Mouse (Mus musculus) spleen, postnatal 4 days (tissue): Measurements from ENCODE around the gene Tprgl.
A peak's percentile ranks its signal among the peaks of the same experiment; 100 is the strongest.

ENCODE experiments used
- DNase-seq, 2 experiments: peaks; one replicate each; pipeline ENCODE4 v3.0.0; 2022; ENCODE audit warnings: low spot score in 2 of 2

Gene Tprgl

DNA sequence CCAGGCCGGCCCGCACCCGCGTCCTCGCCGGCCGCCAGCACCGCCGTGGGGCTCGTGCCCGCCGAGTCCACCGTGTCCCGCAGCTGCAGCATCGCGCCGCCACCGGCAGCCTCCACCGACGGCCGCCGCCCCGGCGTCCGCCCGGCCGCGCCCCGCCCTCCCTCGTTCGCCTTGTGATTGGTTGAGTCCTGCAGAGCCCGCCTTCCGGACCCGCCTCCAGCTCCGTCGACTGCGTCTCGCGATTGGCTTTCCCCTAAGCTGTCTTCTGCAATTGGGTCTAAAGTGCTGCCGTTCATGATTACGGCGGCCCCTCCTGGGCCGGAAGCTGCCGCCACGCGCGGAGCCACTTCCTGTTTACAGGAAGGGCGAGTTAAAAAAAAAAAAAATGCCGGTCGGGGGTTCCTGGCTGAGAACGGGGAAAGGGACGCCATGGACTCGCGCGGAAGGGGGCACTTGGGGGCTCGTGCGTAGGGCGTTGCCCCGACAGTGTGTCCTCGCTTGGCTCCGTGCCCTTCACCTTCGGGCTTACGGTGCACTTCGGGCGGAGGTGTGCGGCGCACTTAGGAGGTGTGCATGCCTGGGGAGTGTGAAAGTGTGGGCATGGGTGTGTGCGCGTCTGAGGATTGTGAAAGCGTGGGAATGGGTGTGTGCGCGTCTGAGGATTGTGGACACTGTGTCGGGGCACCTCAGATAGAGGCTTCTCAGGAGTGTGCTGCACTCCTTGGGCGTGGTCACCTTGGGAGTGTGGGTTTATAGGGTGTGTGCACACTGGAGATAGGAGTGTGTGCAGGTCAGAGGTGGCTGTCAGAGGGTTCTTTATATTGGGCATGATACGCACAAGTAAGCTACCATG, at the start of gene Tprgl:
Gene Tprgl, minus strand, starts transcription at position 129 of the 853 bp plus-strand sequence.
- DNase-seq = peak; percentile 98 to 99

DNA sequence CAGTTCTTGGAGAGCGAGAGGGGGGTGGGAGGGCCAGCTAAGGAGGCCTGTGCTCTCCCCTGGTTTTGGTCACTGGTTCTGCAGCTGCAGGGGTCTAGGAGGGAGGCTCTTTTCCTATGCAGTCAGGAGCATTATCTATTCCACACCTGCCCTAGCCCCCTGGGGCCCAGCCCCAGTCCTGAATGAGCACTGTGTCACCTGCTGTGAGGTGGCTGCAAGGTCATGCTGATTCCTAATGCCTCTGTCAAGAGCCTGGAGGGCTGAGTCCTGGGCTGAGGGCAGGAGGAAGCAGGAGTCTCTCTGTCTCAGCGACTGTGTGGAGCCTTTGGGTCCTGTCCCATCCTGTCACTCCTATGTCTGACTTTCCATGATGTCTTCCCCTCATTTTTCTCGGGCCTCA, 49.4 kb upstream of the Tprgl start:
- no peak for DNase-seq

DNA sequence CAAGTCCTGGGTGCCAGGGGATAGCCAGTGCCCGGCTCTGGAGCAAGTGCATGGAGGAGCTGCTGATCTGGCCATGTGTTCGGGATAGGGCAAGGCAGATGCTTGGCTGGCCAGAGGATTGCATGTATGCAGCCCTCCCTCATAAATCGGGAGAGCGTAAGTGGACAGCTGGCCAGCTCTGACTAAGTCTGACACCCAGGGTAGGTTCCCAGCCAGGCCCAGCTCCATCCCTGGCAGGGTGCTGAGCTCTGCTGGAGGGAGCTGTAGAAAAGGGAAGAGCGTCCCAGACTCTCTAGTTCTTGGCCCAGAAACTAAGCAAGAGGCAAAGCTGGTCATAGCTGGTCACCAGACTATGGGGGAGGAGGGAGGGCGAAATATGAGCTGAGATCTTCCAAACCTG, 48.6 kb upstream of the Tprgl start:
- no peak for DNase-seq

DNA sequence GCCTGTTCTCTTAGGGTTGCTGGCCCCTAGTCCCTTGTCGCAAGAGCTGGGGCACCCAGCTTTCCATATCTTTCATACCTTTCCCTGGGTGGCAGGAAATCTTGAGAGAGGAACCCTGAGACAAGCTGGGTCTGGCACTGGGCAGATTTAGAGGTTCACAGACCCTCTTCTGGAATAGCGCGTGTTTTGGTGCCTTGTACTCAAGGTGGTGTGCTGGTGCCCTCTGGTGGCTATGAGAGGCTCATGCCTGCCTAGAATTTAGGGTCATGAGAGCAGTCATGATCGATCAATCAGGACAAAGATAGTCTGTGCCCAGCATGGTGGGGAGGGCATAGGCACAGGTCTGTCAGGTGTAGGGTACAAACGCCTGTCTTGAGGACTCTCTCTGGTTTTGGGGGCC, 46.8 kb upstream of the Tprgl start:
- peak; percentile 45 to 80 for DNase-seq

DNA sequence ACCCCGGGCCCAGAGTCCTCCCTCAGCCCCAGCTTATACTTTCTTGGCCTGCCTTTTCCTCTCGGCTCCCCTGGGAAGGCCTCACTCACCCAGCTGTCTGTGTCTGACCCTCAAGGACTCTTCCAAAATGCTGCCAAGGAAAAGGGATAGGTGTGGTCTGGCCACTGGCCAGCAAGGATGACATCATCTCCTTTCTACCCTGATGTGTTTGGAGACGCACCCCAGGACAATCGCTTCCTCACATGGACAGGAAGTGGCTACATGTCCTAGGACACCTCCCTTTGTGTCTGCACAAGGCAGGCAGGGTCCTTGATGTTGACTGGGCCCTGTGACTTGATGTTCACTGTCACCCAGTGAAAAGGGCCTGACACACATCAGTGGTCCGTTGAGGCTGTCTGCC, 44.9 kb upstream of the Tprgl start:
- no peak for DNase-seq

DNA sequence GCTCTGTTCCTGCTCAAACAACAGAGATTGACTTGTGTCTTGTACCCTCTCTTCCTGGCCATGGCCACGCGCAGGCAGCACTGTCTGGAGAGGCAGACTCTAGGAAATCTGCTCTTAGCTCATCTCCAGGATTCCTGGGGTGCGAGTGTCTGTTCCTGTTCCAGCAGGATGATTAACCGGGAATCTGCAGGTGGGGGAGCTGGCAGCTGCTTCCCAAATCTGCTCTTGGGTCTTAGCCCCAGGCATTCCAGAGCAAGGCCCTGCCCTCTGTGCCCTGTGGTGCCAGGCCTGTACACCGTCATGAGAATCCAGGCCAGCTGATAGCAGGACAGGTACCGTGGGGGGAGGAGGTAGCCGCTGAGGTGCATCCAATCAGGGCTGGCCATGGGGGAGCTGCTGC, 44.1 kb upstream of the Tprgl start:
- DNase-seq = no peak

DNA sequence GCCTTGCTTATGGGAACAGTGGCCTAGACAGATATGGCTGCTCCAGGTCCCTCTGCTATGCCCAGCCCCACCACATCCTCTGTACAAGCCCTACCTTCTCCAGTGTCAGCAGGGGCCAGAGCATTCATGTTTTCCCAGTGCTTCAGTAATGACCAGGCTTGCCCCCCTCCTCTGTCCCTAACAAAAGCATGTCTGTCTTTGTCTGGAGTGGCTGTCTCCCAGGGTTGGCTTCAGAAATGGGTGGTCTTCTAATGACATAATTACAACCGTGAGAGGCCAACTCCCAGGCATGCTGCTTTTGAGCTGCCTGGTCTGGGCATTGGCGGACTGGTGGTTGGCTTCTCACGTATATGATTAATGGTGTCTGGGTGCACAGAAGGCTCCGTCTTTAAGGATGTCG, 41.0 kb upstream of the Tprgl start:
- no peak for DNase-seq

DNA sequence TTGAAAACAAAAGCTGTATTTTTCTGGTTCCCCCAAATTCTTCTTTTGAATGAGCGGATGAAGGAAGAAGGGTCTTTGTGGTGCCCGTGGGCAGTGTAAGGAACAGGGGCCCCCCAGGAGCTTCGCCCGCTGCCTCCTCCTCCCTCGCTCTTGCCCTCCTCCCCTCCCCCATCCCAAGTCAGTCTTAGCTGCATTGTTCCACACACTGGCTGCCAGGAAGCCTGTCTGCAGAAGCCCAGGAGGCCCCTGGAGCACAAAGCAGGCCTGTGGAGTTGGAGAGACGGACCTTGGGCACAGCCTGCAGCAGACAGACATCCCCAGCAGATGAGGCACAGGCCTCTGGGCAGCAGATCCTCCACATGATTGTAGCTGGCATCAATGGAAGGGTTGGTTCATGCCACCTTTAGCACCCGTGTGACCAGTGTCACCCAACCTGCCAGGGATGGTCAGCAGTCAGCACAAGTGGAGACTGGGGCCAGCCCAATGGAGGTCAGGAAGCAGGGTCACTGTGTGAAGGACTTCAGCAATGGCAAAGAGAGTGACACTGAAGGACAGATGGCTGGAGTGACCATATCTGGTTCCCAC, 38.0 kb upstream of the Tprgl start:
- no peak for DNase-seq

DNA sequence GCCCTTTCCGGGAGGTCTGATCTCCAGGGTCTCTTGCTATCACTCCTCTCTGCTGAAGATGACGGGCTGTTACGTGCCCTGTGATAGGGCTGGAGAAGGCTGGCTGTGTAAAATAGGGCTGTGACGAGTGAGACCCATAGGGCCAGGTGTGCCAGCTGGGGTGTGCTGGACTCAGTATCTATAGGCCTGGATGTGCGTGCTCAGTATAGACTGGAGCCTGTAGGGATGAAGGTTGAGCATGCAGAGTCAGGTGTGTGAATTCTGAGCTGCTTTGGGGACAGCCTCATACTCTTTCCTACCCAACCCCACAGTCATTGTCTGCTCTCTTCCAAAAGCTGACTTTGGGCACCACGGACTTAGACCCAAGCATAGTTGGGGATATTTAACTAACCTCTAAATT, 37.5 kb upstream of the Tprgl start:
- no peak for DNase-seq

DNA sequence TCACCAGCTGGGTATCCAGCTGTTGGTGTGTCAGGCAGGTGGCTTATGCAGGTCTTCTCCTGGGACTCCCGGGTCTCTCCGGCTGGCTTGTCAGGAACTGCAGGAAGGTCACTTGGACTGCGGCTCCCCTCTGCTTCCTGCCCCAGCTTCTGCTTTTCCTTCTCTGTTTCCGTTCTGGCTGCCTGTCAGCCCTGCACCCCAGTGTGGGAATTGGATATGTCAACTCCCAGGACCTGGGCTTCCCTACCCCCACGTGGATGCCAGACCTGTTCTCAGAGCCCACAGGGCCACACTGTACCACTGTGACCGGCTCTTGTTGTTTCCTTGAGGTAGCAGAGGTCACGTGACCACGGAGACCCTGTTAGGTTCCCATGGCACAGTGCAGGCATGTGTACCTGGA, 28.5 kb upstream of the Tprgl start:
- no peak for DNase-seq

DNA sequence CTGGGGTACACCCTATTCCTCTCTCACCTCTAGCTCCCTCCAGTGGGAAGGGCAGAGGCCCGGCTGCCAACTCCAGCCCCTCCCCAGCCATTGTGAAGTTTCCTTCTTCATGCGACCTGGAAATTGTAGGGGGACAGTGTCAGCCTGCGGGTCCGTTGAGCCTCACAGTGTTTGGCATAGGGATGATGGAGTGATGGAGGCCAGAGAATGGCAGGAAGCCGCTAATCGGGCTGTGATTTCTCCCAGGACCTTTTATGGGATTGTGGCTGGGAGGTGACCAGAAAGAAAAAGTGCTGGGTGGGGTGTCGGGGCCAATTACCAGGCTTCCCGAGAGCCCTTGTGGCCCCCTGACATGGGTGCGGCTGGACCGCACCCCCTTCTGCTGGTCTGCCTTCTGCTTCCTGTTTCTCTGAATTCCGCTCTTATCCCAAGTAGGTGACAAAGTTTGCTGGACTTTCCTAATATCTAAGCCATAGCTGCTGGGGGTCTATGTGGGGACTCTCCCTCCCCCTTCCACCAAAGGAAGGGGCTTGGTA, 25.6 kb upstream of the Tprgl start:
- DNase-seq = no peak

DNA sequence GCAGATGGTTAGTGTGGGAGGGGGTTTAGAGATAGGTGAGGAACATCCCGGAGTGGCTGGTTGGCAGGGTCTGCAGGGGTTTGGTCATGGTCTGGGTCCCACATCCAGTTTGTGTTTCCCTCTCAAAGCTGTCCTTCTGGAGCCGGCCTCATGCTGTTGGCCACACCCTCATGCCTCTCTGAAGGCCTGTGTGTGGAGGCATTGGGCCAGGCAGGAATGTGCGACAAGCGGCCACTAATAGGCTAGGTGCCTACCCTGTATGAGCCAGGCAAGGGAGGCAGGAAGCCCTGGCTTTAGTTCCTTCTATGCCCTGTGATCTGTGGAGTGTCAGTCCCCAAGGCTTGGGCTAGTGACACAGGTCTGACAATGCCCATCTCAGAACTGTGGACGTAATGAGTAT, 24.5 kb upstream of the Tprgl start:
- DNase-seq = no peak

DNA sequence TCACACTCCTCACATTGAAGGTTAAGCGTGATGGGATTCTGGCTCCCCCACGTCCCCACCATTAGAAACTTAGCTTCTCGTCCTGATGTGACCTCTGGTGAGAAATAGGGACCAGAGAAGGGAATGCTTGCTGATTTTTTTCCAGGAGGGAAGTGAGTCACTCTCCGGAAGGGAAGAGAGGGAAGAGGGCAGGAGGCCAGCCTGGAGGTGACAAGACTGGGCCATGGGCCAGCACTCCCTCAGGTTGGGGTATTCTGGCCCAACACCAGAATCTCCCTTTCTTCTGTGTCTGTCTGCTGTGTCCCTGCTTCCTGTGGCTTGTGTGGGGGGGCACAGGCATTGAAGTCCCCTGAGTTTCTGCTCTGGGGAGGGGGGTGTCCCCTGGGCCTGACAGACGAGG, 23.1 kb upstream of the Tprgl start:
- DNase-seq = no peak

DNA sequence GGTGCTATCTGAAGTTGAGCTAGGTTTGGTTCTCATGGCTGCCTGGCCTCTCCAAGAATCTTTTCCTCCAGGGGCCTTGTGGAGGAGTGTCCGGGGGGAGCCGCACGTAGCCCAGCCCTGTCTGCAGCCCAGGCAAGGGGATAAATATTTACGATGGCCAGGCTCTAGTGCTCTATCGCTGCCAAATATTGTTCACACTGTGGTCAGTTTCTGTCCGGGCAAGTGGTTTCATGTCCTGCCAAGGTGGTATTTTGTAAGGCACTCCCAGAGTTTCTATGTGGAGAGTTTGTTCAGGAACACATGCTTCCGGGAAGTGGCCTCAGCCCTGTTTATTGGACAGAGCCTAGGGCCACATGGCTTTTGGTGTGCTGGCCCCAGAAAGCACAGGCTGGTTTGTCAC, 20.5 kb upstream of the Tprgl start:
- no peak for DNase-seq

DNA sequence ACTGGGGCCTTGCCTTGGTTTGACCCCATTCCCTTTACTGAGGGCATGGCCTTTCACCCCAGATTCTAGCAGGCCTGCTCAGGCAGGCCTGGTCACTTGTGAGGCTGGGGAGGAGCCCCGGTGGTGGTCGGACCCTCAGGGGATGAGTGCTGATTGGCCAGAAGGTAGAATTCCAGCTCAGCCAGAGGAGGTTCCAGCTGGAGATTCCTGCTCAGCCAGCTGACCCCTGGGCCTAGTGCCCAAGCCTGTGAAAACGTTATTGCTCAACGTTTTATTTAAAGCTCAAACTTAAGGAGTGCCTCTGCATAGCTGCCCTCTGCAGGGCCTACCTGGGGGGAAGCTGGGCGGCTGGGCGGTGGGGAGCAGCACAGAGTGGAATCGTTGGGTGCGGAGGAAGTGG, 16.8 kb upstream of the Tprgl start:
- no peak for DNase-seq

DNA sequence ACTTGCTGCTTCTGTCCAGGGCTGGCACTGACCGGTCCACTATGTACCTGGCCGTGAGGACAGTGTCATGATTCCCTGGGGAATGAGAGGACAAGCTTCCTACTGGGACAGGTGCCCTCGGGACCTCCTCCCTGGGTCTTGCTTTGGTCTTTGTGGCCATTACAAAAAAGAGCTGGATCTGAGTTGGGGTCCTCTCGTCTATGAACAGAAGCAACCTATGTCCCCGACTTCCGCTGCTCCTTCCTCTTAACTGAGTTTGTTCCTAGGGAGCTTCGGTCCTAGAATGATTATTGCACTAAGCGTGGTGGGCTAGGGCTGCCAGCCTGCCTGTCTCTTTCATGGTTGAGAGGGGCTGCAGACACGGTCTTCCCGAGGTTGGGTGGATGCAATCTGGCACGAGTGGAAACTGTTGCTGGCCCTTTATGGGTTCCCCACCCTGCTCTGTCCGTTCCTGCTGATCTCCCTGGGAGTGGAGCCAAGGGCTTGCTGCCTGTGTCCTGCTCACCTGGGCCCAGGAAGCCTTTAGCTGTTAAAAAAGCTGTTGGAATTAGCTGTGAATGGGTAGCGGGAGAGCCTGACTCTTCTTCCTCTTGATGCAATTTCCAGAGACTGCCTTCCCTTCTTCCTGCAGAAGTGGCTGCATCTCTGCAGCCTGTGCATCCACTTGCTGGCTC, 11.6 kb upstream of the Tprgl start:
- no peak for DNase-seq

DNA sequence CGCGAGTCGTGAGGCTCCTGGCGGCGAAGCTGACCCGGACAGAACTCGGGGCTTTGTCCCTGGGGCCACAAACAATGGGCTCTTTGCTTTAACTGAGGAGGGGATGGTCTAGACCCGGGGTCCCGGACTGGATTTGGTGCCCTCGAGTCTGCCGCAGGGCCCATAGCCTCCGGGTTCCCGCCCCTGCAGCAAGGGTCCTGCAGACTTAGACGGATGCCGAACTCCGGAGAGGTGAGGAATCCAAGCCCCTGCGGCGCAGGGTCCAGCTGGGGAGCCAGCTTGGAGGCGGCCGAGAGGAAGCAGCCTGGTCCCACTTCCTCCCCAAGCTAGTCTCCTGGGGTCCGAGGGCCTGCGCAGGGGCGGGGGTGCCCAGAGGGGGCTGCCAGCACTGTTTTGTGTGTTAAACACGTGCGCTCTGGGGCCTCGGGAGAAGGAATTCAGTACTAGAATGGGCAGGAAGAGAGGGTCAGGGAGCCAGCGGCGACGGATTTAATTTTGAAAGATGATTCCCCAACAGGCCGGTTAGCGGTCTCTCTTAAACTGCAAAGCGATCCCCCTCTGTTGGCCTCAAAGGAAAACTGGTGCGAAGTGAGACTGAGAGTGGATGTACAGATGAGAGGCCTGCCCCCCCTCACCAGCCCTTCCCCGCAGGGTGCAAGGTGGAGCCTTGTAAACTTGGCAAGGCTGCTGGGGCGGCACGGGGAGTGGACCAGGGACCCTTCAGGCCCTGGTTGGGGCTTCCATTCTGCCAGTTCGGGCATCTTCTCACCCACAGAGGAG, 10.9 kb upstream of the Tprgl start:
- no peak for DNase-seq

DNA sequence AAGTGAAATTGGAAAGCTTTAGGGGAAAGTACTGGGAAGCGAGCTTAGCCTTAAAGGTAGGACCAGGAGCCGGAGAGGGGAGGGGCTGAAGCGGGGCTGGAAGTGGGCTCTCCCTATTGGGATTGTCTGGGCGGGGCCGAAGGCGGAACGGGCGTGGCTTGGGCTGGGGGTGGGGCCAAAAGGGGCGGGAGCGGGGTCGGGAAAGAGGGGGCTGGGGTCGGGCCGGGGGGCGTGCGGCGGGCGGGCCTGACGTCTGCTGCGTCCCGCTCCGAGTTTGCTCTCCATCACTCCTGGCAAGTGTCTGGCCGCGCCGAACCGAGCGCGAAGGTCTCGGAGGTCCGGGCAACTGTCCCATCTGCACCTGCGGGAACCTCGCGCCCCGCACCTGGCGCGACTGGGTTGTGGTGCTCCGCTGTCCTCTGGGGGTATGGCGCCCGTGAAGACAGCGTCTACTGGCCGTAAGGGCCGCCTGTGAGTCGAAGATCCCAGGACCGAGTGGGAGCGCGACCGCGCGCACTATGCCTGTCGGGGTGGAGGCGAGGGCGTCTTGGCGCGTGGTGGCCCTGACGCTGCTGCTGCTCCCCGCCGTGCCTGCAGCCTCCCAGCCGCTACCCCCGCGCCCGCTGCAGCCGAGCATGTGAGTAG, 10.2 kb upstream of the Tprgl start, which contains the start of gene Megf6:
Gene Megf6, plus strand, starts transcription at position 225 of the 645 bp plus-strand sequence.
- no peak for DNase-seq

DNA sequence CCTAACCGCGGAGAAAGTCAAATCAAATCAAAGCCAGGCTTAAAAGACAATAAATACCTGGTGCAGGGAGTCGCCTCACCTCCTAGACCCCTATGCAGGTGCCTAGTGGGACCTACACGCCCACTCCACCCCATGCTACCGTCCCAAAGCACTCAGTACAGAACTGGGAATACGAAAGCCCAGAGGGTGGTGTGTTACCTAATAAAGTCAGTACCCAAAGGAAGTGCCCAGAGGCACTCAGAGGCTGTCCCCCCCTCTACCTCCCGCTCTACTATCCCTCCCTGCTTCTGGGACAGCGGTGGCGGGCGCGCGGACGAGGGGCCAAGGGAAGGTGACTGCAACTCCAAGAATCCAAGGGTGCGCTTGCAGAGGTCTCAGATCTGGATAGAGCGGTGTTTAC, 9.6 kb upstream of the Tprgl start:
- no peak for DNase-seq

DNA sequence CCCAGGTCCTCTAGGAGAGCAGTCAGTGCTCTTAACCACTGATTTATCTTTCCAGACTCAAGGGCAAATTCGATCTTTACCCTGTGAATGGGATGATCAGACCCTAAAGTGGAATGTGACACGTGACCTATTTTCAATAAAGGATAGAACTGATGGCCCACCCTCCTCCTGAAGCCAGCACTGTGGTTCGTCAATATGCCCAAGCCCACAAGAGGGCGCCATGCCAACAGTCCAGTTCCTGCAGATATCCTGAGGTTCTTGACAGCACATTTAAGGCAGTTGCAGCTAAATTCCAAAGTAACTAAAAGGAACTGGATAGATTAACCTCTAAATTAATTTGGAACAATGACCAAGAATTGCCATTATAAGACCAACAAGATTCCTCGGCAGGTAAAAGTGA, 6.6 kb upstream of the Tprgl start:
- peak; percentile 66 to 85 for DNase-seq

DNA sequence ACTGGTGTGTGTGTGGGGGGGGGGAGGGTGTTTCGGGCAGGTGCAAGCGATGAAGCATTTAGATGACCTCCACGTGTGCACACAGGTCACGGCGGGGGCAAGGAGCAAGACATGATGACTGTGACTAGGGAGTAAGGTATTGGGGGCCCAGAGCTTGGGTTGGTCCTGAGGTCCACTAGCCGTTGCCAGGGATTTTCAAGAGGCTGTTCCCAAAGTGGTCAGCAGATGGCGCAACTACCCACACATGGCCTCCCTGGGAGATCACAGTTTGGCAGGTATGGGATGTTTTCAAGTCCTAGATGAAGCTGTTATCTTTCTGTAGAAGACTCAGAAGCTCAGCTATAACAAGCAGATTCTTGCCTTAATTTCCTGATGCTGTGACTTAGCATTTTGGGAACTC, 2.8 kb upstream of the Tprgl start:
- peak; percentile 79 to 94 for DNase-seq
